Mouse (Mus musculus) megakaryocyte, embryonic 14.5 days (primary cell): ENCODE measurements at regions not wholly inside any gene's neighbourhood (a gene's known extent, or its start where the extent isn't known, plus 50 kb on each side); places are given as distances from the start of the nearest gene placed in this dataset.

Experiments used
- FLI1 ChIP-seq: IDR thresholded peaks from 2 replicates; pipeline ENCODE4 v1.6.1; 2012; ENCODE audit warnings: low read length, inconsistent platforms, mixed read lengths
- GATA1 ChIP-seq: IDR thresholded peaks from 3 replicates; pipeline ENCODE4 v1.6.1; 2012; ENCODE audit warnings: mixed read lengths, low read length, inconsistent platforms, borderline replicate concordance

GRCm38 (mm10) chr5:111674976-111675672, 58.6 kb upstream of the Gm26897 start:
- no peak for TF ChIP-seq FLI1
- TF ChIP-seq GATA1, result no peak
